Mouse (Mus musculus): ENCODE measurements around the gene Golm1. TPM values are rescaled to one million over a fixed set of nuclear protein-coding genes. Genes with fewer than 3 reads are reported as not detected.

Golm1 gene
- polyA plus RNA-seq, 1 experiment: 4.4 TPM

- WGBS: 96% methylated on average over 3 of the region's 3 CpGs
- no peak for DNase-seq
- no peaks in the 10 kb centered on the region for H3K36me3 ChIP-seq (ENCODE audit: control insufficient read depth, insufficient read depth, low read length)
- H3K27me3 ChIP-seq (ENCODE audit: control insufficient read depth, insufficient read depth, low read length): no peaks in the 10 kb centered on the region
- TF ChIP-seq CTCF (IDR thresholded peaks at IDR 0.05; ENCODE audit: borderline replicate concordance, control insufficient read depth, extremely low read depth, insufficient read depth, low read length, poor library complexity): no peak
- no peak for TF ChIP-seq POLR2A (IDR thresholded peaks at IDR 0.05; ENCODE audit: control insufficient read depth, extremely low read depth, insufficient read depth, low read length, poor library complexity)
- no peak overlapping the region for H3K27ac ChIP-seq (ENCODE audit: control insufficient read depth, insufficient read depth, low read length)
- H3K4me3 ChIP-seq (ENCODE audit: control insufficient read depth, insufficient read depth, low read length): no peak overlapping the region
- no peaks in the 10 kb centered on the region for H3K4me1 ChIP-seq (replicated peaks; ENCODE audit: control insufficient read depth, insufficient read depth, low read length)
Observed at GRCm38 (mm10) chr13:59645491-59645890, 30.1 kb downstream of the Golm1 start.

GRCm38 (mm10) chr13:59642818-59643217 lies 32.8 kb downstream of the Golm1 start:
- no peaks in the 10 kb centered on the region for H3K27me3 ChIP-seq (ENCODE audit: control insufficient read depth, insufficient read depth, low read length)
- 95% methylated on average over 2 of the region's 2 CpGs for WGBS
- no peak overlapping the region for H3K27ac ChIP-seq (ENCODE audit: control insufficient read depth, insufficient read depth, low read length)
- H3K36me3 ChIP-seq (ENCODE audit: control insufficient read depth, insufficient read depth, low read length): no peaks in the 10 kb centered on the region
- H3K4me1 ChIP-seq (replicated peaks; ENCODE audit: control insufficient read depth, insufficient read depth, low read length): no peaks in the 10 kb centered on the region
- TF ChIP-seq CTCF (IDR thresholded peaks at IDR 0.05; ENCODE audit: borderline replicate concordance, control insufficient read depth, extremely low read depth, insufficient read depth, low read length, poor library complexity) (no peak), POLR2A (IDR thresholded peaks at IDR 0.05; ENCODE audit: control insufficient read depth, extremely low read depth, insufficient read depth, low read length, poor library complexity) (no peak)
- no peak overlapping the region for H3K4me3 ChIP-seq (ENCODE audit: control insufficient read depth, insufficient read depth, low read length)
- no peak for DNase-seq

- TF ChIP-seq POLR2A (IDR thresholded peaks at IDR 0.05; ENCODE audit: control insufficient read depth, extremely low read depth, insufficient read depth, low read length, poor library complexity) (no peak), CTCF (IDR thresholded peaks at IDR 0.05; ENCODE audit: borderline replicate concordance, control insufficient read depth, extremely low read depth, insufficient read depth, low read length, poor library complexity) (no peak)
- no peak for DNase-seq
- WGBS: 90% methylated on average over 6 of the region's 6 CpGs
- Histone ChIP-seq H3K4me1 (replicated peaks; ENCODE audit: control insufficient read depth, insufficient read depth, low read length) (no peaks in the 10 kb centered on the region), H3K27ac (ENCODE audit: control insufficient read depth, insufficient read depth, low read length) (no peak overlapping the region), H3K4me3 (ENCODE audit: control insufficient read depth, insufficient read depth, low read length) (no peak overlapping the region), H3K36me3 (ENCODE audit: control insufficient read depth, insufficient read depth, low read length) (no peaks in the 10 kb centered on the region), H3K27me3 (ENCODE audit: control insufficient read depth, insufficient read depth, low read length) (no peaks in the 10 kb centered on the region)
Observed at GRCm38 (mm10) chr13:59640178-59640440, 35.5 kb downstream of the Golm1 start.

GRCm38 (mm10) chr13:59639368-59640177 lies 36.0 kb downstream of the Golm1 start:
- no peaks in the 10 kb centered on the region for H3K4me1 ChIP-seq (replicated peaks; ENCODE audit: control insufficient read depth, insufficient read depth, low read length)
- DNase-seq: no peak
- TF ChIP-seq POLR2A (IDR thresholded peaks at IDR 0.05; ENCODE audit: control insufficient read depth, extremely low read depth, insufficient read depth, low read length, poor library complexity) (no peak), CTCF (IDR thresholded peaks at IDR 0.05; ENCODE audit: borderline replicate concordance, control insufficient read depth, extremely low read depth, insufficient read depth, low read length, poor library complexity) (no peak)
- no peaks in the 10 kb centered on the region for H3K36me3 ChIP-seq (ENCODE audit: control insufficient read depth, insufficient read depth, low read length)
- 96% methylated on average over 16 of the region's 16 CpGs for WGBS
- H3K27me3 ChIP-seq (ENCODE audit: control insufficient read depth, insufficient read depth, low read length): no peaks in the 10 kb centered on the region
- no peak overlapping the region for H3K27ac ChIP-seq (ENCODE audit: control insufficient read depth, insufficient read depth, low read length)
- H3K4me3 ChIP-seq (ENCODE audit: control insufficient read depth, insufficient read depth, low read length): no peak overlapping the region

GRCm38 (mm10) chr13:59637800-59638199 lies 37.8 kb downstream of the Golm1 start:
- no peak for DNase-seq
- TF ChIP-seq CTCF (IDR thresholded peaks at IDR 0.05; ENCODE audit: borderline replicate concordance, control insufficient read depth, extremely low read depth, insufficient read depth, low read length, poor library complexity) (no peak), POLR2A (IDR thresholded peaks at IDR 0.05; ENCODE audit: control insufficient read depth, extremely low read depth, insufficient read depth, low read length, poor library complexity) (no peak)
- peaks cover 13% of the 10 kb centered on the region for H3K36me3 ChIP-seq (ENCODE audit: control insufficient read depth, insufficient read depth, low read length)
- H3K4me1 ChIP-seq (replicated peaks; ENCODE audit: control insufficient read depth, insufficient read depth, low read length): no peaks in the 10 kb centered on the region
- H3K4me3 ChIP-seq (ENCODE audit: control insufficient read depth, insufficient read depth, low read length): no peak overlapping the region
- no peak overlapping the region for H3K27ac ChIP-seq (ENCODE audit: control insufficient read depth, insufficient read depth, low read length)
- WGBS: 95% methylated on average over 7 of the region's 7 CpGs
- H3K27me3 ChIP-seq (ENCODE audit: control insufficient read depth, insufficient read depth, low read length): no peaks in the 10 kb centered on the region

GRCm38 (mm10) chr13:59634637-59635036 lies 41.0 kb downstream of the Golm1 start:
- no peak overlapping the region for H3K27ac ChIP-seq (ENCODE audit: control insufficient read depth, insufficient read depth, low read length)
- H3K4me1 ChIP-seq (replicated peaks; ENCODE audit: control insufficient read depth, insufficient read depth, low read length): no peaks in the 10 kb centered on the region
- TF ChIP-seq CTCF (IDR thresholded peaks at IDR 0.05; ENCODE audit: borderline replicate concordance, control insufficient read depth, extremely low read depth, insufficient read depth, low read length, poor library complexity) (no peak), POLR2A (IDR thresholded peaks at IDR 0.05; ENCODE audit: control insufficient read depth, extremely low read depth, insufficient read depth, low read length, poor library complexity) (no peak)
- 79% methylated on average over 5 of the region's 5 CpGs for WGBS
- DNase-seq: no peak
- H3K36me3 ChIP-seq (ENCODE audit: control insufficient read depth, insufficient read depth, low read length): peaks cover 39% of the 10 kb centered on the region
- H3K4me3 ChIP-seq (ENCODE audit: control insufficient read depth, insufficient read depth, low read length): no peak overlapping the region
- H3K27me3 ChIP-seq (ENCODE audit: control insufficient read depth, insufficient read depth, low read length): no peaks in the 10 kb centered on the region

- 97% methylated on average over 7 of the region's 7 CpGs for WGBS
Observed at GRCm38 (mm10) chr13:59626739-59627138, 48.9 kb downstream of the Golm1 start.

More at GRCm38 (mm10) chr13:59626739-59627138, 48.9 kb downstream of the Golm1 start:
- H3K4me1 ChIP-seq (replicated peaks; ENCODE audit: control insufficient read depth, insufficient read depth, low read length): no peaks in the 10 kb centered on the region
- TF ChIP-seq POLR2A (IDR thresholded peaks at IDR 0.05; ENCODE audit: control insufficient read depth, extremely low read depth, insufficient read depth, low read length, poor library complexity) (no peak), CTCF (IDR thresholded peaks at IDR 0.05; ENCODE audit: borderline replicate concordance, control insufficient read depth, extremely low read depth, insufficient read depth, low read length, poor library complexity) (no peak)
- H3K27me3 ChIP-seq (ENCODE audit: control insufficient read depth, insufficient read depth, low read length): no peaks in the 10 kb centered on the region
- no peak for DNase-seq
- H3K27ac ChIP-seq (ENCODE audit: control insufficient read depth, insufficient read depth, low read length): no peak overlapping the region
- H3K36me3 ChIP-seq (ENCODE audit: control insufficient read depth, insufficient read depth, low read length): peaks cover 46% of the 10 kb centered on the region
- H3K4me3 ChIP-seq (ENCODE audit: control insufficient read depth, insufficient read depth, low read length): no peak overlapping the region

Measured in thymus, adult 2 months (tissue).